Mouse (Mus musculus): ENCODE results near the gene Efnb2.

Gene Efnb2

GRCm38 (mm10) chr8:8661103-8661758 lies at the start of gene Efnb2:
Gene Efnb2, minus strand, starts transcription at chr8:8661242.
- in situ Hi-C loops (cut with MboI, MseI) = no loop called here

DNA sequence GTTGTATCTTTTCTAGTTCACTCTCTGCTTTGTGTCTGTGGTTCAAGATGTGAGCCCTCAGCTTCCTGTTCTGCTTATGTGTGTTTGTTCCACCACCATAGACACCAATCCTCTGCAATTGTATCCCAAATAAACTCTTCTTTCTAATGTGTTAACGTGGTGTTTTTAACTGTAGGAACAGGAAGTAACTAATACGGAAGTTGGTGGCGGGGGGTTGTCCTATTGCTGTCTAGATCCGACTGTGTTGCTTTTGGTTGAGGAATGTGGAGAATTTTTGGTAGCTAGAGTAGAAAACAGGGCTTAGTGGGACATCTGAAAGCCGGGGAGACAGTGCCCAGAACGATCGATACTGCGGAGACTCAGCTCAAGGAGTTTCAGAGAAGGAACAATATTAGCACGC lies 43.8 kb upstream of the Efnb2 start:
- in situ Hi-C loops (cut with MboI, MseI) = loop anchor here (25.0 kb wide), 1 partner anchor 282 kb away; no protein-coding TSS in a partner anchor

GRCm38 (mm10) chr8:8703668-8704067 lies 42.6 kb upstream of the Efnb2 start:
- in situ Hi-C loops (cut with MboI, MseI) = loop anchor here (25.0 kb wide), 1 partner anchor 284 kb away; no protein-coding TSS in a partner anchor

GRCm38 (mm10) chr8:8700821-8701220 lies 39.8 kb upstream of the Efnb2 start:
- in situ Hi-C loops (cut with MboI, MseI) = loop anchor here (25.0 kb wide), 1 partner anchor 286 kb away; no protein-coding TSS in a partner anchor

DNA sequence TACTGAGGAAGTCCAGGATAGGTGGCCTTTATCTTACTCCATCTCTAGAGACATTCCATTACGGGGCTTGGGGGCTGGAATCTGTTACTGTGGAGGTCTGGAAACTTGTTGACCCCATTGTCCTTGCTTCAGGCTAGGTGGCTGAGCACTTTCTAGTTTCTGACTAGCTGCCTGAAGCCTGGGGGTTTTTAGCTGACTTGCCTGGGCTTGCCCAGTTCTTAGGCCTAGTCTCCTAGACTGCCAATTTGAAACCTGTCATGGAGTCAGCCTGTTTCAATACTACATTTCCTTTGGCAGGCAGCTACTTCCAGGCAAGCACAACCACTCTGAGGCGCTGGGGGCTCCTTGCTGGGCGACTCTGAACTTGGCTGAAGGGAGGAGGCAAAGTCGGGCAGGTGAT lies 39.2 kb upstream of the Efnb2 start:
- in situ Hi-C loops (cut with MboI, MseI) = loop anchor here (25.0 kb wide), 1 partner anchor 287 kb away; no protein-coding TSS in a partner anchor

GRCm38 (mm10) chr8:8690146-8691092 lies 29.4 kb upstream of the Efnb2 start, which contains the start of gene Arglu1:
Gene Arglu1, minus strand, starts transcription at chr8:8690521.
- in situ Hi-C loops (cut with MboI, MseI) = no loop called here

DNA sequence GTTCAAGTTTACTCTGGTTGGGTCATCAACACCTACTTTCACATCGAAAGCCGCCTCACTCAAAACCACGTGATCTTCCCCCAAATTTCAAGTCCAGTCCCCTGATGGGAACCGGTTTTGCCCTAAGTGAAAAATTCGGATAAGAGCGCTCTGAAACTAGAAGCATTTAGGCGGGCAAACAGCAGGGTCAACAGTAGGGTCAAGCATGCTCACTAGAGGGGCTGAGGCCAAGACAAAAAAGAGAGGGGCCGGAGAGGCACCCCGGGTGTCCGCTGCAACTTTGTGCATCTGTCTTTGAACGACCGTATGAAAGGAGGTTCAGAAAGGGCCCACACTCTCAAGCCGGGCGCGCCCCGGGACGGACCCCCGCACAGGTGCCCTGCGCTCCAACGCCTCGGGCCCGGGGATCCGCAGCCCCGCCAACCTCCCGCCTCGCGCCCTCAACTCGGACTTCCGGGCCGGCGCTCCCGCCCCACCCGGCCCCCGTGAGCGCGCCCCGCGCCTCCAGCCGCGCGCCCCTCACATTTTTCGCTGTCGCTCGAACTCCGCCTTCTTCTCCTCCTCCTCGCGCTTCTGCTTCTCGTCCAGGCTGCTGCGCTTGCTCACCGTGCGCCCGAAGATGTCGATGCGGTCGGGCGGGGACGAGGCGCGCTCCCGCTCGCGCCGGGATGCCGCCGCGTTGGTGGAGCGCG lies 28.6 kb upstream of the Efnb2 start:
- in situ Hi-C loops (cut with MboI, MseI) = no loop called here

DNA sequence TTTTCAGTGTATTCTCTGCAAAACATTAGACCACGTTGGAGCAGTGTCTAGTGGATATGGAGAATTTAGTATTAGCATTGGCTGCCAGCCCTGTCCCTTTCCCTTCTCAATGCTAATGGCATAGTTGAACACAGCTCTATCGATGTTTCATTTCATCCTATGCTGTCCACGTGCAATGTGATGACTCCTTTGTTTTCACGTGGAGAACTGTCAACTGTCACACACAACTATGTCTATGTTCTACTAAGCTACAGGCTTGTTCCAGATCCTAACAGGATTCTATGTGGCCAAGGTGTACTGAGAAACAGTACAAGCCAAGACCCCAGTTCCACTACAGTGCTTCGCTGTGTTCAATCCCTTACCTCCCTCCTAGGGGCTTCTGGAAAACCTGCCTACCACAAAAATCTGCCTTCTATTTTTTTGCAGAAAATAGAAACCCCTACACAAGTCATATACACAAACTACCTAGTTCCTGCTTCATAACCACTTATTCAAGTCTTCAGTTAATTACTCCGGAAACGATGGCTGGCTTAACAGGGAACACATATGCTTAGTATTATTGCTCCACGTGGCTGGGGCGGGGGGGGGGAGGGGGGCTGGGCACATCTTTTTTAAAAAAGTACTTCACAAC lies 27.9 kb upstream of the Efnb2 start:
- in situ Hi-C loops (cut with MboI, MseI) = no loop called here

- in situ Hi-C loops (cut with MboI, MseI) = no loop called here
Observed at GRCm38 (mm10) chr8:8685517-8685916, 24.5 kb upstream of the Efnb2 start.

GRCm38 (mm10) chr8:8682697-8683096 lies 21.7 kb upstream of the Efnb2 start:
- in situ Hi-C loops (cut with MboI, MseI) = no loop called here

GRCm38 (mm10) chr8:8678236-8678635 lies 17.2 kb upstream of the Efnb2 start:
- in situ Hi-C loops (cut with MboI, MseI) = loop anchor here (10.0 kb wide), 1 partner anchor 1307 kb away; no protein-coding TSS in a partner anchor

- in situ Hi-C loops (cut with MboI, MseI) = loop anchor here (10.0 kb wide), 1 partner anchor 1310 kb away; no protein-coding TSS in a partner anchor
Observed at GRCm38 (mm10) chr8:8674864-8675263, 13.8 kb upstream of the Efnb2 start.

- in situ Hi-C loops (cut with MboI, MseI) = no loop called here
Observed at GRCm38 (mm10) chr8:8661759-8662138, 707 bp upstream of the Efnb2 start.

GRCm38 (mm10) chr8:8660307-8661098 lies 539 bp downstream of the Efnb2 start:
- in situ Hi-C loops (cut with MboI, MseI) = no loop called here

GRCm38 (mm10) chr8:8659503-8660306 lies 1.3 kb downstream of the Efnb2 start:
- in situ Hi-C loops (cut with MboI, MseI) = no loop called here

DNA sequence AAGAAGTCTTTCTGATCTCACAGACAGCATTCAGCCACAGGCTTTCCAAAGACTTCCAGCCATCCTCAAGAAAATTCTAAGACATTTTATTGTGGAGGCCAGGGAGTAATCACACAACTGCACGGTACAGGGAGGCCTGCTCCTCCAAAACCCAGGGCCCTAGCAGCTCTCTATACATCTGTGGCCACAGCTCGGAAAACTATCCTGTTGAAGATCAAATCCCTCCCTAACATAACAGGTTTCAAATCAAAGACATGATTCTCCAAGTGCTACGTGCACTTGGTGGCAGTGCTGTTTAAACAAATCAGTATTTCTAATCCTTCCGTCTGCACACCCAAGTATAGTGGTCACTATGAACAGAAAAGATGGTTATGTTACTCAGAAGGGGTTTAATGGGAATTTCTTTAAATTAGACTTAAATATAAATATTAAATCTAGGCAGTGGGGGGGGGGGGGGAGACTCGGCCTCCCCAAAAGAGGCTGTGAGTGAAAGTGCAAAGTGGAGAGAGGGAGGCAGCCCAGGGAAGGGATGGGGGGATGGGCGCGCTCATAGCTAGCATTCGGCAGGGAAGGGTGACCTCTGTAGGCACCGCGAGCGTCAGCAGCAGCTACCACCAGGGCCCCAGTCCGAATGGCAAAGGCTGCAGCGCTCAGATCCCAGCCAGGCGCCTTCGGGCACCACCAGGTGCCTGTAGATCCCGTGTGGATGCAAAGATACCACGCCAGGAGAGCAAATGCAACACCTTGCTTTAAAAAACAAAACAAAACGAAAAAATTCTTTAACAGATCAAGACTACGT lies 2.4 kb downstream of the Efnb2 start:
- in situ Hi-C loops (cut with MboI, MseI) = no loop called here

DNA sequence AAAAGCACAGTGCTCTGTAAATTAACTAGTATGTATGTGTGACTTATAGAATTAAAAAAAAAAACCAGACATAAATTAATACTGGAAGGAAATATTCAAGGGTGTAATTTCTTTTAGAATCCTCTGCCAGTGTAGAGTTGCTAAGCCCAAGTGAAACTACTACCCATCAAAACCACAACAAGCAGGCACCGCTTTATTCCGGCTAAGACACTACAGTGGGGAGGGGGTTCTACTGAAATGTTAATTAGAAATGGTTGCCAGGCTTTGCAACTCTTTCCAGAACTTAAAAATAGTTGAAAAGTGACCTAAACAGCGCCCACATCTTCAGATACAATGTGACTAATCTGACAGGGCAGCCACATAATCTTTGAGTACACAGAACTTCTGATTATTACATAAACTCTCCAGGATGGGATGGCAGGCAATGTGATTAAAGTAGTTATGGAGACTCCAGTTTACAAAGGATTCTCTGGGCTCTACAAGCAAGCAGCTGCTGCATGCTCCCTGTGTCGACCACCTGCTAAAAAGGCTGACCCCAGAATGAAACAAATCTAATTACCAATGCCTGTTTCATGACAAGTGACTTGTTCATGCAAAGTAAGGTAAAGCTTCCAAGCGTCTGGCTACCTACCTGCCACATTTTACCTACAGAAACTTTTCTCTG lies 3.2 kb downstream of the Efnb2 start:
- in situ Hi-C loops (cut with MboI, MseI) = no loop called here
